Mouse (Mus musculus) midbrain, postnatal 0 days (tissue): ENCODE measurements at regions not wholly inside any gene's neighbourhood (a gene's known extent, or its start where the extent isn't known, plus 50 kb on each side); places are given as distances from the start of the nearest gene placed in this dataset.

Experiments
- ATAC-seq: fragments of 200-750 bp; cut with Nextera tagmentation; 2 replicates; pipeline ENCODE4 v1.8.0; 2017; ENCODE audit warnings: moderate number of reproducible peaks, mild to moderate bottlenecking, moderate TSS enrichment, moderate library complexity; ENCODE audit not compliant: low FRiP score
- DNase-seq: peaks from one replicate; pipeline ENCODE4 v3.0.0-alpha.2; 2015; ENCODE audit warnings: low spot score
- H3K27ac ChIP-seq: fragments of 300-500 bp; sonication (generic); 2 replicates; pipeline ENCODE4 v1.5.1; 2014; ENCODE audit warnings: low read depth, mild to moderate bottlenecking, low read length, mixed read lengths
- H3K27me3 ChIP-seq: fragments of 300-500 bp; sonication (generic); 2 replicates; pipeline ENCODE4 v1.6.1; 2014; ENCODE audit warnings: low read length, control low read depth, mixed read lengths; ENCODE audit not compliant: insufficient read depth
- H3K36me3 ChIP-seq: fragments of 300-500 bp; sonication (generic); 2 replicates; pipeline ENCODE4 v1.6.1; 2014; ENCODE audit warnings: low read length, control low read depth, mixed read lengths; ENCODE audit not compliant: insufficient read depth
- H3K4me1 ChIP-seq: fragments of 300-500 bp; sonication (generic); 2 replicates; pipeline ENCODE4 v1.6.1; 2014; ENCODE audit warnings: mild to moderate bottlenecking, control low read depth, antibody characterized with exemption, low read length, mixed read lengths; ENCODE audit not compliant: insufficient read depth
- H3K4me2 ChIP-seq: fragments of 300-500 bp; sonication (generic); 2 replicates; pipeline ENCODE4 v1.6.1; 2014; ENCODE audit warnings: low read depth, mild to moderate bottlenecking, low read length, mixed read lengths; ENCODE audit not compliant: poor library complexity, severe bottlenecking
- H3K4me3 ChIP-seq: fragments of 300-500 bp; sonication (generic); 2 replicates; pipeline ENCODE4 v1.5.1; 2014; ENCODE audit warnings: low read depth, mild to moderate bottlenecking, low read length, moderate library complexity
- H3K9ac ChIP-seq: fragments of 300-500 bp; sonication (generic); replicated peaks from 2 replicates; pipeline ENCODE4 v1.6.1; 2014; ENCODE audit warnings: mild to moderate bottlenecking, low read length, moderate library complexity, mixed read lengths; ENCODE audit not compliant: poor library complexity, severe bottlenecking
- H3K9me3 ChIP-seq: fragments of 300-500 bp; sonication (generic); 2 replicates; pipeline ENCODE4 v1.6.1; 2016; ENCODE audit warnings: low read length, control low read depth
- CTCF ChIP-seq: IDR thresholded peaks from 2 replicates; pipeline ENCODE4 v1.5.1; 2016; ENCODE audit warnings: antibody characterized with exemption, mild to moderate bottlenecking
- WGBS: fragments of 180-500 bp; shearing (Covaris S2); extraction: QIAGEN DNeasy Blood & Tissue Kit; methylation state at CpG from one replicate; pipeline ENCODE4 v1.1.7; 2014; 5-methylcytosine and 5-hydroxymethylcytosine counted together

DNA sequence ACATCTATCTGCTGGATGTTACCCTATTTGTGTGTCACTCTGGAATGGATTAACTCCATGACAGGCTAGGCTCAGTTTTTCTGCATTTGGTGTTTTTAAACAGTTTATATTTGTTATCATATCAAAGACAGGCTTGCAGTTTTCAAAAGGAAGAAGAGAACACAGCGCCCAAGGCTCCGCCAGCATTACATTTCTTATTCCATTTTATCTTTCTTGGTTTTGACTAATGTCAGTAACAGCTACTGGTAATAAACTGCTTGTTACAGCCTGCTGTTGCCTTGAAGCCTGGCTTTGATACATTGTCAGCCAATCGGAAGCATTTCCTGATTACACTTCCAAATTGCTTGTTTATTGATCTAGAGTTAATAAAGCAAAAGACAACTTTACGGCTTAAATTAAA, 219.4 kb upstream of the Mdfic start:
- no peak for TF ChIP-seq CTCF
- H3K4me2 ChIP-seq = no peak overlapping the region
- 49% methylated on average over 4 of the region's 4 CpGs for WGBS
- H3K27me3 ChIP-seq = no peaks in the 10 kb centered on the region
- no peak for DNase-seq
- H3K9me3 ChIP-seq = no peaks in the 10 kb centered on the region
- ATAC-seq = peak; percentile 71; the same call in 1 of the 2 replicates
- no peak overlapping the region for H3K4me3 ChIP-seq
- no peak overlapping the region for H3K27ac ChIP-seq
- no peaks in the 10 kb centered on the region for H3K4me1 ChIP-seq
- no peaks in the 10 kb centered on the region for H3K36me3 ChIP-seq
- H3K9ac ChIP-seq = no peak overlapping the region

DNA sequence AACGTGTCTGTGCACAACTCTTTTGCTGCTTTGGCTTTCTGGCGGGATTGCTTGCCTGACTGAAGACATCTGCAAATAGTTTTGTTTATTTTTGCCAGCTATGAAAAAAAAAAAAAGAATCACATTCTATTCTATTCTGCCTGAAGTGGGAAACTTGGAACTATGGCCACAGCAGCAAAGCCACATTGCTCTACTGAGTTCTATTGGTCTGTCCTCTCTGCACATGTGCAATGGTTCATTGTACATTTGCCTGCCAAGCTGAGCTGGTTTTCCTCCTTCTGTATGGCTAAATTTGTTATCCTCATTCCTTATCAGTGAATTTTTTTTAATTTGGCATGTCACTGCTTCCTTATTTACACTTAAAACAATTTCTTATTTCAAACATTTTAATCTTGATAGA, 211.1 kb upstream of the Mdfic start:
- TF ChIP-seq CTCF = no peak
- WGBS = 78% methylated on average over 2 of the region's 2 CpGs
- Histone ChIP-seq H3K4me1 (no peaks in the 10 kb centered on the region), H3K36me3 (no peaks in the 10 kb centered on the region), H3K27me3 (no peaks in the 10 kb centered on the region), H3K4me3 (no peak overlapping the region), H3K9ac (no peak overlapping the region), H3K27ac (no peak overlapping the region), H3K4me2 (no peak overlapping the region), H3K9me3 (no peaks in the 10 kb centered on the region)
- no peak for DNase-seq
- ATAC-seq = no peak

GRCm38 (mm10) chr6:15537279-15537678, 183.2 kb upstream of the Mdfic start:
- no peak for ATAC-seq
- Histone ChIP-seq H3K27ac (no peak overlapping the region), H3K9me3 (no peaks in the 10 kb centered on the region), H3K4me1 (no peaks in the 10 kb centered on the region), H3K4me2 (no peak overlapping the region), H3K36me3 (no peaks in the 10 kb centered on the region), H3K9ac (no peak overlapping the region), H3K27me3 (no peaks in the 10 kb centered on the region), H3K4me3 (no peak overlapping the region)
- 67% methylated on average over 2 of the region's 2 CpGs for WGBS
- TF ChIP-seq CTCF = no peak
- no peak for DNase-seq

GRCm38 (mm10) chr6:15541969-15542368, 178.5 kb upstream of the Mdfic start:
- no peak for TF ChIP-seq CTCF
- H3K4me3 ChIP-seq = no peak overlapping the region
- WGBS = 81% methylated on average over 4 of the region's 4 CpGs
- no peaks in the 10 kb centered on the region for H3K9me3 ChIP-seq
- H3K4me1 ChIP-seq = no peaks in the 10 kb centered on the region
- no peak overlapping the region for H3K27ac ChIP-seq
- no peak for DNase-seq
- ATAC-seq = no peak
- no peak overlapping the region for H3K9ac ChIP-seq
- H3K4me2 ChIP-seq = no peak overlapping the region
- H3K27me3 ChIP-seq = no peaks in the 10 kb centered on the region
- H3K36me3 ChIP-seq = no peaks in the 10 kb centered on the region

DNA sequence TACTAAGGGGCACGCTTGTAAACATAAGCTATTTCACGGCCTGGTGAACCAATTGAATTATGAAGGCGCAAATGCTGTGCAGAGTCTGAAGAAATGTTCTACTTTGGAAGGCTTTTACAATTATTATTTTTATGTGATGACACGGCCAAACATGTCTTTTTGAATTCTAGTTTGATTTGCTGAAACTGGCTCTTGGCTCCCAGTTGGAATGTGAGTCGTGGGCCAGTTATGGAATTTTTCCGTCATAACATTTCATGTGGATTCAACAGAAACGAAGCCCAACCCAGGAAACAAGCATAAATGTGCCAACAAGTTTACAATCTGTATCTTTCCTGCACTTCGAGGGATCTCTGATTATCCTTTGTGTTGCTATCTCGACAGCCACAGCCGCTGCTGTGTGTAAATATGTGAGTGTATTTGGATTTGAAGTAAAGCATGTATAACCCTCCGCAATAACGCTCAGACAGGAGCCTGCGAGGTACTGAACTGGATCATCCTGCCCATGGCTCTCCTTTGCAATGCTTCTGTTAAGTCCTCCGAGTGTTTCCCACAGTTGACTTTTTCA, 176.9 kb upstream of the Mdfic start:
- WGBS = 91% methylated on average over 14 of the region's 14 CpGs

GRCm38 (mm10) chr6:15548833-15549232, 171.6 kb upstream of the Mdfic start:
- no peaks in the 10 kb centered on the region for H3K27me3 ChIP-seq
- no peaks in the 10 kb centered on the region for H3K9me3 ChIP-seq
- DNase-seq (no peak), ATAC-seq (no peak)
- no peak overlapping the region for H3K9ac ChIP-seq
- no peak for TF ChIP-seq CTCF
- no peaks in the 10 kb centered on the region for H3K4me1 ChIP-seq
- H3K27ac ChIP-seq = no peak overlapping the region
- no peak overlapping the region for H3K4me3 ChIP-seq
- no peak overlapping the region for H3K4me2 ChIP-seq
- WGBS = 75% methylated on average over 2 of the region's 2 CpGs
- H3K36me3 ChIP-seq = no peaks in the 10 kb centered on the region

More for the DNA sequence above, 176.9 kb upstream of the Mdfic start:
- no peaks in the 10 kb centered on the region for H3K36me3 ChIP-seq
- H3K4me3 ChIP-seq = no peak overlapping the region
- no peak overlapping the region for H3K27ac ChIP-seq
- no peak for TF ChIP-seq CTCF
- H3K27me3 ChIP-seq = no peaks in the 10 kb centered on the region
- no peaks in the 10 kb centered on the region for H3K4me1 ChIP-seq
- H3K9me3 ChIP-seq = no peaks in the 10 kb centered on the region
- DNase-seq = no peak
- no peak overlapping the region for H3K4me2 ChIP-seq
- ATAC-seq = no peak
- no peak overlapping the region for H3K9ac ChIP-seq
